Mouse (Mus musculus) G1E (cell line): ENCODE measurements around the gene H2-M10.6. TPM values are rescaled to one million over a fixed set of nuclear protein-coding genes. Genes with fewer than 3 reads are reported as not detected.
"Not testable (repeated sequence)": the region's sequence is repeated elsewhere in the genome, so short reads cannot be mapped to it uniquely, and the experiment has no call there.

ENCODE experiments used
- ATAC-seq: 2 replicates; pipeline ENCODE4 v1.8.0; 2016; ENCODE audit warnings: mild to moderate bottlenecking; ENCODE audit not compliant: insufficient number of reproducible peaks, poor library complexity, low FRiP score, severe bottlenecking; ENCODE audit errors: extremely low read depth
- DNase-seq: peaks from one replicate; pipeline ENCODE4 v3.0.0; 2012; ENCODE audit warnings: low spot score
- H3K27me3 ChIP-seq: 2 replicates; pipeline ENCODE4 v1.6.1; 2012; ENCODE audit warnings: mild to moderate bottlenecking, low read length, inconsistent platforms; ENCODE audit not compliant: insufficient read depth
- H3K36me3 ChIP-seq: replicated peaks from 2 replicates; pipeline ENCODE3; 2012; ENCODE audit warnings: mild to moderate bottlenecking, inconsistent platforms
- H3K4me1 ChIP-seq: 2 replicates; pipeline ENCODE4 v1.6.1; 2012; ENCODE audit warnings: low read depth, low read length, inconsistent platforms, mixed read lengths; ENCODE audit not compliant: insufficient read depth
- H3K4me3 ChIP-seq: 2 replicates; pipeline ENCODE4 v1.5.1; 2012; ENCODE audit warnings: low read depth, mild to moderate bottlenecking, inconsistent platforms, low read length, moderate library complexity, mixed read lengths
- H3K9me3 ChIP-seq: replicated peaks from 2 replicates; pipeline ENCODE4 v1.6.1; 2012; ENCODE audit warnings: inconsistent platforms
- CTCF ChIP-seq: IDR thresholded peaks from 2 replicates; pipeline ENCODE4 v1.5.1; 2012; ENCODE audit warnings: low read depth, low read length, inconsistent platforms, mixed read lengths
- GATA1 ChIP-seq: IDR thresholded peaks from 2 replicates; pipeline ENCODE4 v1.6.1; 2012; ENCODE audit warnings: borderline replicate concordance, low read length, inconsistent platforms, mixed read lengths
- GATA2 ChIP-seq: IDR thresholded peaks from 2 replicates; pipeline ENCODE4 v1.6.1; 2012; ENCODE audit warnings: low read depth, low read length, inconsistent platforms, borderline replicate concordance
- POLR2AphosphoS5 ChIP-seq: IDR thresholded peaks from 2 replicates; pipeline ENCODE4 v1.6.1; 2012; ENCODE audit warnings: low read depth, low read length, inconsistent platforms; ENCODE audit not compliant: insufficient replicate concordance
- TAL1 ChIP-seq: conservative IDR thresholded peaks from 2 replicates; pipeline ENCODE4 v1.6.1; 2012; ENCODE audit warnings: low read depth, low read length, inconsistent platforms, mixed read lengths
- polyA plus RNA-seq: library from polyadenylated mRNA; stranded (reverse); fragments of >175 nt; gene quantifications from 2 replicates; pipeline ENCODE4 v1.2.3, GENCODE M21; 2012
- total RNA-seq, 2 experiments: library from RNA; stranded (forward) in 1 of 2; stranded (reverse) in 1 of 2; fragments of 200-1000 nt in 1 of 2; fragments of >200 nt in 1 of 2; fragmentation: Nextera tagmentation in 1 of 2; gene quantifications; 2 replicates each; pipeline ENCODE4 v1.2.3; 2014 to 2017

H2-M10.6 gene
- total RNA-seq (2014; fragmentation: Nextera tagmentation) = not detected in 2 replicates
- 0.06 TPM in 1 of 2 replicates, not detected in the other for total RNA-seq (2017)
- polyA plus RNA-seq = not detected in 2 replicates

- TF ChIP-seq GATA2 (no peak), POLR2AphosphoS5 (no peak), TAL1 (no peak), CTCF (no peak), GATA1 (no peak)
- Histone ChIP-seq H3K4me3 (no peak within 1 kb of the TSS), H3K27me3 (no peaks in the 10 kb centered on the region; the same call in 1 of the 2 replicates), H3K36me3 (no peaks in the 10 kb centered on the region), H3K9me3 (no peaks in the 10 kb centered on the region), H3K4me1 (no peaks in the 10 kb centered on the region)
- DNase-seq (no peak), ATAC-seq (no peak)
Observed at GRCm38 (mm10) chr17:36811871-36812270, at the start of gene H2-M10.6. TSS of gene H2-M10.6 (plus strand) at chr17:36812171.

GRCm38 (mm10) chr17:36763816-36764215, 48.2 kb upstream of the H2-M10.6 start:
- no peaks in the 10 kb centered on the region for H3K4me1 ChIP-seq
- ATAC-seq (no peak), DNase-seq (no peak)
- no peak overlapping the region for H3K4me3 ChIP-seq
- H3K9me3 ChIP-seq = no peaks in the 10 kb centered on the region
- H3K27me3 ChIP-seq = no peaks in the 10 kb centered on the region
- H3K36me3 ChIP-seq = no peaks in the 10 kb centered on the region
- no peak for TF ChIP-seq GATA1
- TF ChIP-seq GATA2 = no peak
- TF ChIP-seq TAL1 = no peak
- TF ChIP-seq POLR2AphosphoS5 = no peak
- TF ChIP-seq CTCF = no peak

- not testable (repeated sequence) for H3K4me3 ChIP-seq, H3K36me3 ChIP-seq, H3K4me1 ChIP-seq, H3K9me3 ChIP-seq, DNase-seq, H3K27me3 ChIP-seq, ATAC-seq
Observed at GRCm38 (mm10) chr17:36764244-36764643, 47.7 kb upstream of the H2-M10.6 start.

DNA sequence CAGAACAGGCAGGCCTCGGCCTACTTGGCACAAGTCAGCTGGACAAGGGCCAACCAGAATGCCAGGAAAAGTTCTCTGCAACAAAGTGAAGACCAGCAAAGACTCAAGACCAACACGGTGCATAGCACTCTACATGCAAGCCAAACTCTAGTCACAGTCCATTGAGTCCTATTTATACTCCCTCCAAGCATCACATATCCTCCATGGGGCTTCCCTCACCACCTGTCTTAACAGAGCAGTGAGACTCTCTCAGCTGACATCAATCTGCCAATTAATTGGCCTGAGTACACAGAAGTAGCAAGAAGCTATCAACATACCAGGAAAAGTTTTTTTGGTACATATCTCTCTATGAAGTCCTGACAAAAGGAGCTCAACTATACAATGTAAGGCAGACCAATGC, 46.6 kb upstream of the H2-M10.6 start:
- H3K36me3 ChIP-seq, H3K9me3 ChIP-seq, H3K27me3 ChIP-seq, ATAC-seq, H3K4me1 ChIP-seq, H3K4me3 ChIP-seq, DNase-seq: not testable (repeated sequence)

- not testable (repeated sequence) for H3K4me1 ChIP-seq, DNase-seq, H3K4me3 ChIP-seq, ATAC-seq, H3K9me3 ChIP-seq, H3K36me3 ChIP-seq, H3K27me3 ChIP-seq
Observed at GRCm38 (mm10) chr17:36772610-36773009, 39.4 kb upstream of the H2-M10.6 start, which contains the start of gene H2-M10.5. TSS of gene H2-M10.5 (plus strand) at chr17:36772910.

DNA sequence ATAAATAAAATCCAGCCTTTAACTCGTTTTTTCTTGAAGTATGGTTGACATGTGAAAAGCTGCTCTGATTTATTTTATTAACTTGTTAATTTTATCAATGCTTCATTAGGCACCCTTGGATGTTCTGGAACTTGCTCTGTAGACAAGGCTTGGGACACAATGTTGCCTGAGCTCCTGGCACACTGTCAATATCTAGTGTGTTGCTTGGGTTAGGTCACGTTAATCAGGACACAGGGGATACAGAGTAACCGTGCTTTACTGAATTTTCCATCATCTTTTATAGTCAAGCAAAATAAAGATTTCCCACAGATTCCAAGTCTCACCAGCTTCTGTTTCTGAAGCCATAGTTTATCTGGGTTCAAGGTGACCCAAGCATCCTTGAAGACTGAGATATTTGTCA, 30.4 kb upstream of the H2-M10.6 start:
- DNase-seq = no peak
- Histone ChIP-seq H3K27me3 (no peaks in the 10 kb centered on the region), H3K4me3 (no peak overlapping the region), H3K9me3 (no peaks in the 10 kb centered on the region), H3K36me3 (no peaks in the 10 kb centered on the region), H3K4me1 (no peaks in the 10 kb centered on the region)
- no peak for TF ChIP-seq POLR2AphosphoS5
- TF ChIP-seq GATA2 = no peak
- no peak for TF ChIP-seq GATA1
- TF ChIP-seq TAL1 = no peak
- no peak for TF ChIP-seq CTCF
- no peak for ATAC-seq

- not testable (repeated sequence) for H3K4me1 ChIP-seq, H3K36me3 ChIP-seq, ATAC-seq, H3K27me3 ChIP-seq, H3K9me3 ChIP-seq, DNase-seq, H3K4me3 ChIP-seq
- peak; percentile 32; the same call in 1 of the 2 replicates for TF ChIP-seq CTCF
Observed at GRCm38 (mm10) chr17:36786483-36786886, 25.5 kb upstream of the H2-M10.6 start.
